Mouse (Mus musculus): ENCODE data around the gene Olfr599.
"Not testable (repeated sequence)": the region's sequence is repeated elsewhere in the genome, so short reads cannot be mapped to it uniquely, and the experiment has no call there.

Gene Olfr599

DNA sequence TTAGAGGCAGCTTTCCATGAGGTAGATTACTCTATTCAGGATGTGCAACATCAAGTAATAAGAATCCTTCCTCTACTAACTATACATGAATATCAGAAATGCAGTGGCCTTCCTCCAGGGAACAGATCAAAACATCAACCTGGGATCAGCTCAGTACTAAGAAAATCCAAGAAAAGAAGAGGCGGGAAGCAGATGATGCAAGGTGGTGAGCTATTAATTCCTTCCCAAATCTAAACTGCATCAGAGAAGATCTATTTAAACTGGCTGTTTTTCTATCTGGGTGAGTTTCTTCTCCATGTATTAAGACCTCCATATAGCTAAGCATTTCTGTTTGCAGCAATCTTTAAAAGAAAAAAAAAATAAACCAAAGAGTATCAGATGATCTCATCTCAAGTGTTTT is at the start of gene Olfr599:
TSS of gene Olfr599 (plus strand) at position 301 of the 400 bp plus-strand sequence.
- DNase-seq (ENCODE audit: low read depth in 2 of 2, low spot score in 2 of 2): no peak

DNA sequence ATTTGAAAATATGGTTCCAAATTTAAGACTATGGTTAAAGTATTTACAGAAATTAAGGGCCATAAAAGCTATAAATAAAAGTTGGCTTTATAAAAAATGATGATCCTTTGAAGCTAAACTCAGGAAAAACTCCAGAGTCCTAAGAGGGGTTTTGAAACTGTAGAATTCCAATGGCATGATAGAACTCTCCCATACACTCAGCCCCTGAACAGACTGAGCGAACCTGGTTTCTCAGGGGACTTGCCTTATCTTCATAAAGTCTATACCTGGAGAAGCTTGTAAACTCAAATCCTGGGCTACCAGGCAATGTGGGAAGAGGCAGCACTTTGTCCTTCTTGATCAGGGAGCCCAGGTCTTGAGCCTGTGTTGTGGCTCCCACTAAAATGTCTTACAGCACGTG is 30.4 kb upstream of the Olfr599 start, which contains the start of gene Olfr596:
TSS of gene Olfr596 (plus strand) at position 301 of the 400 bp plus-strand sequence.
- DNase-seq (ENCODE audit: low read depth in 2 of 2, low spot score in 2 of 2): not testable (repeated sequence)

DNA sequence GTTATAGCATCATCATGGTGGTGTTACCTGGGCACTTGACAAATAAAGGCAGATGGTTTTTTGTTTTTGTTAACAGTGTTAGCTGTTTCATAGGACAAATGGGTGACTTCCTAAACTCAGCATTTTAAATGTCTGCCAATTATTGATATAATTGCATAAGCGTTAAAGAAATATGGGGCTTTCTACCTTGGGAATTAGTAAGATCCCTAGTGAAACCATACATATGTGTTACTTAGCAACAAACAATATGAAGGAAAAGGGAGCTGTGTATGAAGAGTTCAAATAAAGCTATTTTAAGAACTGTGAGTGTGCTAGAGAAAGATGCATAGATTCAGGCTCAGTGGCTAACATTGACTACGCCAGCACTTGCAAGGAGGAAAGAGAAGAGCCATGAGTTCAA is 19.7 kb upstream of the Olfr599 start, which contains the start of gene Olfr597:
TSS of gene Olfr597 (plus strand) at position 301 of the 400 bp plus-strand sequence.
- not testable (repeated sequence) for DNase-seq (ENCODE audit: low read depth in 2 of 2, low spot score in 2 of 2)

DNA sequence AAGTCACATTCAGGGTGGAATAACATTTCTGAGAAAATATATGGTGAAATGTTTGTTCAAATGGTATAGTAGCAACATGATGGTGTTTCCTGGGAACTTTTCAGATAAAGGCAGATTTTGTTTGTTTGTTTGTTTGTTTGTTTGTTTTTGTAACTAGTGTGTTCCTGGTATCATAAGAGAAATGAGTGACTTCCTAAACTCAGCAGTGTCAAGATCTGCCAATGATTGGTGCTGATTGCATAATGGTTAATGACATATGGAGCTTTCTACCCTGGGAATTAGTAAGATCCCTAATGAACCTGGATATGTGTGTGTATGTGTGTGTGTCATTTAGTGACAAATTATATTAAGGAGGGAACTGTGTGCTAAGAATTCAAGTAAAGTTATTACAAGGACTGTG is 12.4 kb upstream of the Olfr599 start, which contains the start of gene Olfr598:
TSS of gene Olfr598 (plus strand) at position 301 of the 400 bp plus-strand sequence.
- DNase-seq (ENCODE audit: low read depth in 2 of 2, low spot score in 2 of 2): no peak

DNA sequence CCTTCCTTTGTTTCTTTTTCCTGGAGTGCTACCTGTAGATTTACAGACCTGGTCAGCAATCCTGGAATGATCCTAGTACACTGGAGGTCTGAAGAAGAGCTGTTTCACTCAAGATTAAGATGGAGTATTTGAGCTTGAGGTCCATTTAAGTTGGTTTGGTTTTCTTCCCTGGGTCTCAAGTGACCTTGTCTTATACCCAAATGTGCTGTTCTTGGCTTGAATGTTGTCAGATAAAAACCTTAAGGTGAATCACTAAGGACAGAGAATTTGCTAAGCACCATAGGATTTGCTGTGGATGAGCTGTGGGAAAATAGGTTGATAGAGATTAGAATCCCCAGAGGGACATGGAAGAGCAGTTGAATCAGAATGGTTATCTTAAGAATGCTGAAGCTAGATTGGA is 13.9 kb downstream of the Olfr599 start, which contains the start of gene Olfr600:
TSS of gene Olfr600 (minus strand) at position 101 of the 400 bp plus-strand sequence.
- DNase-seq (ENCODE audit: low read depth in 2 of 2, low spot score in 2 of 2): no peak

DNA sequence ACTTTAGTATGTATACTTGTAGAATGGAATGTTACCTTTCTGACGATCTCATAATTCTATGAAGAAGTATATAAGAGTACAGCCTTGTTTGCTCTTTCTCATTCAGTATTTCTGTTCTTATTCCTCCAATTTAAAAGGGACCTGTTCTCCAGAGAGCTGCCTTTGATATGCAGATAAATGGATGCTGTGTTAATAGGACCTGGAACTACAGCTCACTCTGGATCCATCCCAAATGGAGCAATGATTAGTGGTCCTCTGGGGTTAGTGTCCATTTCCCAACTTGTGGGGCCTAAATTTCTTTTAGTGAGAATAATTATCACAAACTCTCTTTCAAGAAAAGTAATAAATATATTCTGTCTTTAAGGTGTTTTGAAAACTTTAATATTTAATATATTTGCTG is 26.8 kb downstream of the Olfr599 start, which contains the start of gene Olfr601:
TSS of gene Olfr601 (minus strand) at position 101 of the 400 bp plus-strand sequence.
- DNase-seq (ENCODE audit: low read depth in 2 of 2, low spot score in 2 of 2): no peak

DNA sequence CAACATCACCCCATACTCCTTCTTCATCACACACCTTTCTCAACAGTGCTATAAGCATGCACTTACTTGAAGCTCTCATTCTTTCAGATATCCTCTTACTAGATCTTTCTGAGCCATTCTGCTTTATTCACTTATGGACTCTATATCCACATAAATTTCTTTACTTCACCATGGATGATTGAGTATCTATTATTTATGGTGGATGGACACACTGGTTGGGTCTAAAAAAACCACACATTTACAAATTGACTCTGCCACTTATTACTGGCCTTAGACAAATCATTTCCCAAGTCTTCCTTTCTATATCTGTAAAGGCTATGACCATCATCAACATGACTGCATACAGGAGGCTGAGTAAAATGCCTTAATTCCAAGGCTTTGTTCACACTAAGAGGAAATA is 50.4 kb downstream of the Olfr599 start, which contains the start of gene Olfr603:
TSS of gene Olfr603 (minus strand) at position 101 of the 400 bp plus-strand sequence.
- DNase-seq (ENCODE audit: low read depth in 2 of 2, low spot score in 2 of 2): no peak
